Mouse (Mus musculus) intestine, embryonic 14.5 days (tissue): ENCODE data around the gene Srd5a3. TPM values are rescaled to one million over a fixed set of nuclear protein-coding genes. Genes with fewer than 3 reads are reported as not detected.
A peak's percentile ranks its signal among the peaks of the same experiment; 100 is the strongest.

ENCODE experiments used
- ATAC-seq: fragments of 200-750 bp; cut with Nextera tagmentation; replicated peaks from 2 replicates; pipeline ENCODE4 v1.8.0; 2017; ENCODE audit warnings: low read depth, moderate number of reproducible peaks, moderate TSS enrichment, moderate library complexity; ENCODE audit not compliant: low FRiP score, low TSS enrichment
- DNase-seq: peaks from one replicate; pipeline ENCODE4 v3.0.0-alpha.2; 2018; ENCODE audit warnings: low spot score
- H3K27ac ChIP-seq: fragments of 300-500 bp; sonication (generic); 2 replicates; pipeline ENCODE4 v1.5.1; 2014; ENCODE audit warnings: low read depth, mild to moderate bottlenecking, control low read depth
- H3K27me3 ChIP-seq: fragments of 300-500 bp; sonication (generic); replicated peaks from 2 replicates; pipeline ENCODE4 v1.6.1; 2014; ENCODE audit warnings: low read length, control low read depth; ENCODE audit not compliant: control insufficient read depth, insufficient read depth
- H3K36me3 ChIP-seq: fragments of 300-500 bp; sonication (generic); 2 replicates; pipeline ENCODE4 v1.6.1; 2014; ENCODE audit warnings: low read length, control low read depth; ENCODE audit not compliant: control insufficient read depth, insufficient read depth
- H3K4me1 ChIP-seq: fragments of 300-500 bp; sonication (generic); replicated peaks from 2 replicates; pipeline ENCODE4 v1.6.1; 2014; ENCODE audit warnings: low read length, control low read depth, mixed read lengths; ENCODE audit not compliant: control insufficient read depth, insufficient read depth
- H3K4me2 ChIP-seq: fragments of 300-500 bp; sonication (generic); 2 replicates; pipeline ENCODE4 v1.6.1; 2014; ENCODE audit warnings: low read length
- H3K4me3 ChIP-seq: fragments of 300-500 bp; sonication (generic); 2 replicates; pipeline ENCODE4 v1.5.1; 2014; ENCODE audit warnings: low read depth, low read length, control low read depth, mixed read lengths
- H3K9ac ChIP-seq: fragments of 300-500 bp; sonication (generic); 2 replicates; pipeline ENCODE4 v1.6.1; 2014; ENCODE audit warnings: mild to moderate bottlenecking, low read length
- H3K9me3 ChIP-seq: fragments of 300-500 bp; sonication (generic); 2 replicates; pipeline ENCODE4 v1.6.1; 2016; ENCODE audit warnings: low read length, control low read depth; ENCODE audit not compliant: control insufficient read depth
- WGBS: fragments of 180-500 bp; shearing (Covaris S2); extraction: QIAGEN DNeasy Blood & Tissue Kit; methylation state at CpG from one replicate; pipeline ENCODE4 v1.1.7; 2014; 5-methylcytosine and 5-hydroxymethylcytosine counted together
- polyA plus RNA-seq: library from polyadenylated mRNA; unstranded; fragments of >200 nt; fragmentation: Nextera tagmentation; extraction: Ambion mirVana; gene quantifications from 2 replicates; pipeline ENCODE4 v1.2.1, GENCODE M21; 2014

Gene Srd5a3
- polyA plus RNA-seq, 1 experiment from 2014 or later = 31.2 TPM

GRCm38 (mm10) chr5:76160086-76160485 lies 20.0 kb downstream of the Srd5a3 start:
- Histone ChIP-seq H3K9ac (no peak overlapping the region), H3K4me1 (no peaks in the 10 kb centered on the region), H3K27ac (no peak overlapping the region), H3K4me3 (no peak overlapping the region), H3K36me3 (peaks cover 15% of the 10 kb centered on the region), H3K27me3 (no peaks in the 10 kb centered on the region), H3K4me2 (no peak overlapping the region), H3K9me3 (no peaks in the 10 kb centered on the region)
- ATAC-seq = no peak
- WGBS = 53% methylated on average over 3 of the region's 3 CpGs
- no peak for DNase-seq

- no peak for ATAC-seq
- Histone ChIP-seq H3K27me3 (no peaks in the 10 kb centered on the region), H3K4me3 (no peak overlapping the region), H3K9me3 (no peaks in the 10 kb centered on the region), H3K36me3 (peaks cover 4% of the 10 kb centered on the region), H3K4me1 (no peaks in the 10 kb centered on the region), H3K27ac (no peak overlapping the region), H3K9ac (no peak overlapping the region), H3K4me2 (no peak overlapping the region)
- DNase-seq = no peak
- WGBS = 88% methylated on average over 6 of the region's 6 CpGs
These were observed 21.4 kb downstream of the Srd5a3 start for GRCm38 (mm10) chr5:76161491-76161890.

GRCm38 (mm10) chr5:76162926-76163325 lies 22.9 kb downstream of the Srd5a3 start:
- H3K27me3 ChIP-seq = no peaks in the 10 kb centered on the region
- DNase-seq (no peak), ATAC-seq (no peak)
- H3K4me2 ChIP-seq = no peak overlapping the region
- no peaks in the 10 kb centered on the region for H3K36me3 ChIP-seq
- H3K9ac ChIP-seq = no peak overlapping the region
- no peak overlapping the region for H3K27ac ChIP-seq
- H3K4me3 ChIP-seq = no peak overlapping the region
- 87% methylated on average over 5 of the region's 5 CpGs for WGBS
- no peaks in the 10 kb centered on the region for H3K4me1 ChIP-seq
- no peaks in the 10 kb centered on the region for H3K9me3 ChIP-seq

- ATAC-seq = no peak
- WGBS = 55% methylated on average over 4 of the region's 4 CpGs
- H3K9ac ChIP-seq = no peak overlapping the region
These were observed 23.8 kb downstream of the Srd5a3 start for GRCm38 (mm10) chr5:76163828-76164390.

GRCm38 (mm10) chr5:76164827-76165226 lies 24.8 kb downstream of the Srd5a3 start:
- 72% methylated on average over 7 of the region's 7 CpGs for WGBS
- Histone ChIP-seq H3K36me3 (no peaks in the 10 kb centered on the region), H3K27ac (no peak overlapping the region), H3K4me2 (no peak overlapping the region), H3K27me3 (no peaks in the 10 kb centered on the region), H3K4me1 (no peaks in the 10 kb centered on the region), H3K9me3 (no peaks in the 10 kb centered on the region), H3K4me3 (no peak overlapping the region), H3K9ac (no peak overlapping the region)
- ATAC-seq (no peak), DNase-seq (no peak)

More at GRCm38 (mm10) chr5:76163828-76164390, 23.8 kb downstream of the Srd5a3 start:
- Histone ChIP-seq H3K27ac (no peak overlapping the region), H3K9me3 (no peaks in the 10 kb centered on the region), H3K4me1 (no peaks in the 10 kb centered on the region), H3K4me2 (no peak overlapping the region), H3K27me3 (no peaks in the 10 kb centered on the region), H3K4me3 (no peak overlapping the region), H3K36me3 (no peaks in the 10 kb centered on the region)
- no peak for DNase-seq

GRCm38 (mm10) chr5:76170522-76170921 lies 30.5 kb downstream of the Srd5a3 start:
- no peak overlapping the region for H3K4me2 ChIP-seq
- H3K36me3 ChIP-seq = no peaks in the 10 kb centered on the region
- H3K4me3 ChIP-seq = no peak overlapping the region
- ATAC-seq (no peak), DNase-seq (no peak)
- H3K9me3 ChIP-seq = no peaks in the 10 kb centered on the region
- no peak overlapping the region for H3K27ac ChIP-seq
- H3K9ac ChIP-seq = no peak overlapping the region
- 80% methylated on average over 4 of the region's 4 CpGs for WGBS
- H3K27me3 ChIP-seq = no peaks in the 10 kb centered on the region
- no peaks in the 10 kb centered on the region for H3K4me1 ChIP-seq

- no peaks in the 10 kb centered on the region for H3K27me3 ChIP-seq
- no peak overlapping the region for H3K9ac ChIP-seq
- DNase-seq (no peak), ATAC-seq (no peak)
- H3K4me1 ChIP-seq = no peaks in the 10 kb centered on the region
- no peaks in the 10 kb centered on the region for H3K9me3 ChIP-seq
- no peak overlapping the region for H3K4me2 ChIP-seq
- no peak overlapping the region for H3K27ac ChIP-seq
- H3K4me3 ChIP-seq = no peak overlapping the region
- H3K36me3 ChIP-seq = no peaks in the 10 kb centered on the region
These were observed 31.0 kb downstream of the Srd5a3 start for GRCm38 (mm10) chr5:76171039-76171438.

- H3K4me2 ChIP-seq = no peak overlapping the region
- H3K9ac ChIP-seq = no peak overlapping the region
- no peak for DNase-seq
- no peak overlapping the region for H3K27ac ChIP-seq
- no peak overlapping the region for H3K4me3 ChIP-seq
- no peaks in the 10 kb centered on the region for H3K36me3 ChIP-seq
- H3K9me3 ChIP-seq = no peaks in the 10 kb centered on the region
- H3K4me1 ChIP-seq = peaks cover 12% of the 10 kb centered on the region; the same call in 1 of the 2 replicates
- no peaks in the 10 kb centered on the region for H3K27me3 ChIP-seq
- ATAC-seq = no peak
- 85% methylated on average over 4 of the region's 4 CpGs for WGBS
These were observed 35.0 kb downstream of the Srd5a3 start for GRCm38 (mm10) chr5:76175051-76175450.

- no peak for ATAC-seq
- no peak for DNase-seq
These were observed 36.3 kb downstream of the Srd5a3 start for GRCm38 (mm10) chr5:76176411-76176810.

More at GRCm38 (mm10) chr5:76176411-76176810, 36.3 kb downstream of the Srd5a3 start:
- Histone ChIP-seq H3K4me1 (peaks cover 12% of the 10 kb centered on the region; the same call in 1 of the 2 replicates), H3K4me2 (no peak overlapping the region), H3K27me3 (no peaks in the 10 kb centered on the region), H3K9me3 (no peaks in the 10 kb centered on the region), H3K36me3 (no peaks in the 10 kb centered on the region), H3K9ac (no peak overlapping the region), H3K27ac (0 out of 2 replicates have a peak overlapping the region, but pooled peaks have one; percentile 30), H3K4me3 (no peak overlapping the region)
- WGBS = 33% methylated on average over 3 of the region's 3 CpGs
